Mouse (Mus musculus) heart, postnatal 25 days (tissue): ENCODE measurements around the gene Pdzd11. TPM values are rescaled to one million over a fixed set of nuclear protein-coding genes. Genes with fewer than 3 reads are reported as not detected.

Experiments
- DNase-seq: peaks from one replicate; pipeline ENCODE4 v3.0.0; 2022; ENCODE audit warnings: low spot score
- intact Hi-C: fragments of 180-260 bp; cut with DNase I; formaldehyde crosslinking; loops from one replicate; pipeline ENCODE4 v1.15.1; 2025
- total RNA-seq, 2 experiments: library from RNA; stranded (reverse); gene quantifications; 2 replicates each; pipeline ENCODE4 v1.2.3; 2021

Pdzd11 gene
- total RNA-seq, result 10 to 100 TPM; 25.9 to 27.1 TPM

DNA sequence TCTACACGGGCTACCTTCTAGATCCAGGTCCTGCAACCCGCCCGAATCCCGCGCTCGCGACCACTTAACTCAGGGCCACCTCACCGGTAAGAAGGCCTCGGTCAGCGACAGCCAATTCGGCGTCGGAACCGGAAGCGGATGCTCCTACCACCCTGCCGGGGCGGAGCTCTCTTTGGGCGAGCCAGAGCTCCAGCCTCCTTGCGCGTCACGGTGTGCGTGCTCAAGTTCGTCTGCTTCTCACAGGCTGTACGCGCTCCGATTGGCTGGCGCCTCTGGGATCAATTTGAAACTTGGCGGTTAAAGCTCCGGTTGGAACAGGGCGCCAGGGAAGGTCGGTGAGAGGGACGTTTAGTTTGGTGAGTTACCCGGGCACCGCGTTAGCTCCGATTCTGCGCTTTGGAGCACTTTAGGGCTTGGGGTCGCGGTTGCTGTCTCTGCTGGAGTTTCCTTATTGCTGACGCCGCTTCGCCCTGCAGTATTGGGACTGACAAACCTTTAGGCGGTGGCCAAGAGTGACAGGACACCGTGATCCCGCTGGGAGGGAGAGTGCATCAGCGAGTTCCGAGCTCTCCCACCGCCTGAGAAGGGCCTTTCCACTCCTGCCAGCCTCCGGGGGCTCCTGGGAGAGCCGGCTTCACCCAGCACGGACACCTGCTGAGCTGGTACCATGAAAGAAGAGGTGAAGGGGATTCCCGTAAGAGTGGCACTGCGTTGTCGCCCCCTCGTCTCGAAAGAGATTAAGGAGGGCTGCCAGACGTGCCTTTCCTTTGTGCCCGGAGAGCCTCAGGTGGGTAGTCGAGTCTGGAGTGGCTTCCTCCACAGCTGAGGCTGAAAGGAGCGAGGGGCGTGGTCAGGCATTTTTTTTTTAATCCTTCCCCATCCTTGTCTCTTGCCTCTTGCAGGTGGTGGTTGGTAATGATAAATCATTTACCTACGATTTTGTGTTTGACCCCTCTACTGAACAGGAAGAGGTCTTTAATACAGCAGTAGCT is at the start of gene Pdzd11:
Gene Pdzd11 (minus strand): TSS at position 767 of the 992 bp plus-strand sequence.
- intact Hi-C loops, result no loop called here
- DNase-seq, result peak; percentile 86

DNA sequence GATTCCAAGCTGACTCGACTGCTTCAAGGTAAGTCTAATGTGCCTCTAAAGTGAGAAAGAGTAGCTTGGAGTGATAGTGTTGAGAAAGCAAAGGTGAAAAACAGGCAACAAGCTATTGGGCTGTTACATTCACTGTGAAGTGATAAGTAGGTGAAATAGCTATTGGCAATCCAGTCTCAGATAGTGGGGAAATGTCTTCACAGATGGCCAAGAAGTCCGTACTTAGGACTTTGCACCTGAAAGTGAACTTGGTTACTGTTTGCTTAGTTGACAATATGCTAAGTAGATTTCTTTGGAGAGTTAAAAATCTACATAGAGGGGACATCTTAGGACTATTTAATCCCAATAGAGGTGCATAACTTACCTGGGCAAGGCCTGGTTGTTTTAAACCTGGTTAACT is 38.5 kb upstream of the Pdzd11 start:
- DNase-seq, result no peak
- intact Hi-C loops, result no loop called here

DNA sequence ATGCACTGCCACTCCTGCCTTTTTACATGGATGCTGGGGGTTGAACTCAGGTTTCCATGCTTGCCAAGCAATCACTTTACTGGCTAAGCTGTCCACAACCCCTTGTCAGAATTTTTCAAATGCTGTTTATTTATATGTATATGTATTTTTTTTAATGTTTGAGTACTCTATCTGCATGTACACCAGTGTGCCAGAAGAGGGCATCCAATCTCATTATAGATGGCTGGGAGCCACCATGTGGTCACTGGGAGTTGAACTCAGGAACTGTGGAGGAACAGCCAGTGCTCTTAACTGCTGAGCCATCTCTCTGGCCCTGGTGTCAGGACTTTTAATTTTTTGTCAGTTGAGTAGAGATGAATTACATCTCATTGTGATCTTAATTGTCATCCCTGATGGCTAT is 26.5 kb upstream of the Pdzd11 start:
- no peak for DNase-seq

DNA sequence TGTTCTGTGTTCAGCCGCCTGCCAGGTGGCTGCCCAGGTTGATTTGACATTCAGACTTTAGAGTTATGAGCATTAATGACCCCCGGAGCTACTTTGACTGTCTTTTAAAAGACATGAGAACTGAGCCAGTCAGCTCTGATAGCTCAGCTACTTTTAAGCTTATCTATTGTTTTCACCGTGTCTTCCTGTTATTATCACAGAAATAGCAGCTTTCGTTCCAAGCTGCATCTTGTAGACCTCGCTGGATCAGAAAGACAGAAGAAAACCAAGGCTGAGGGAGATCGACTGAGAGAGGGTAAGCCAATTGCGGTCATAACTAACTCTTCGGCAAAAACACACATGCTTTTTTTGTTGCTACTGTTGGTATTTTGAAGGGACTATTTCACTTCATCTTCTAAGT is 12.1 kb upstream of the Pdzd11 start:
- DNase-seq, result no peak
- intact Hi-C loops, result no loop called here

More for the DNA sequence above, 26.5 kb upstream of the Pdzd11 start:
- intact Hi-C loops, result no loop called here

DNA sequence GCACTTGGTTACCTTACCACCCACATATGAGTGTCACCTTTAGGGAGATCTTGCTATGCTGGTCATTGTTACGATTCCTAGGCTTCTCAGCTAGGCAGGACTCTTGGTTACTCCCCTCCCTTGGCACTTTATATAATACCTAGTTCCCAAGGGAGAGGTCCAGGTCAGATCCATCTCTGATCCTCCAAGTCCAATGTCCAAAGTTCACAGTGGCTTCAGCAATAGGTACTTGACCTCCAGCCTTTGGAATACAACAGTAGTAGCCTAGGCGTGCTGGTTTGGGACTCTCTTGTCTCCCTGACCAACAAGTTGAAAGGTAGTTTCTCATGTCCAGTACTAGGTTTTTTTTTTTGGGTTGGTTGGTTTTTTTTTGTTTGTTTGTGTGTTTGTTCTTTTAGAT is 2.7 kb upstream of the Pdzd11 start:
- DNase-seq, result no peak
- intact Hi-C loops, result no loop called here

DNA sequence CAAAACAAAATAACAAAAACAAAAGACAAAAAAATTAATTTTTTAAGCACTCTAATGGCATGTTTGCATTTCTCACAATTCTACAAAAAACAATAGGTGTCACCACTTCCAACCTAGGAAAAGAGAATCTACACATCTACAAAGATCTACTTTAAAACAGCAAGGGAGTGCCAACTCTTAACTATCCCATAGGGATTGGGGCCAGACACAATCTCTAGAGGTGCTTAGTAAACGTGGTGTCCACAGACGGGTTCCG is 894 bp downstream of the Pdzd11 start, which contains the start of gene Kif4:
Gene Kif4 (plus strand): TSS at position 192 of the 256 bp plus-strand sequence.
- DNase-seq, result no peak
- intact Hi-C loops, result no loop called here

DNA sequence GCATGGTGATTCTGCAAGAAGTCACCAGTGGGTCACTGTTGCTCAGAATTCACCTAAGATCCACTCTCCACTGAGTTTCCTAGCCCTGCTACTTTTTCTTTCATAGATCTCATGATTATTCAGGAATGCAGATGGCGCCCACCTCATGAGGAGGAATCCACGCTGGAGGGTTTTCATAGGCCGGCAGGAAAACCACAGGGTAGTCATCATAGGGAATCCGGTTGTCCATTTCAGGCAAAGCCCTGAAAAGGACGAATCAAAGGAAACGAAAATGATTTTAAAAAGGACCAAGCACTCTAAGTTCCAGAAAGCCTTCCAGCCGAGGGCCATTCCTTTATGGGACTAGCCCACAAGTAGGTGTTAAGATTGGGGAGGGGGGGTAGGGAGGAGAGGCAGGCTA is 1.2 kb downstream of the Pdzd11 start:
- intact Hi-C loops, result no loop called here
- DNase-seq, result no peak

DNA sequence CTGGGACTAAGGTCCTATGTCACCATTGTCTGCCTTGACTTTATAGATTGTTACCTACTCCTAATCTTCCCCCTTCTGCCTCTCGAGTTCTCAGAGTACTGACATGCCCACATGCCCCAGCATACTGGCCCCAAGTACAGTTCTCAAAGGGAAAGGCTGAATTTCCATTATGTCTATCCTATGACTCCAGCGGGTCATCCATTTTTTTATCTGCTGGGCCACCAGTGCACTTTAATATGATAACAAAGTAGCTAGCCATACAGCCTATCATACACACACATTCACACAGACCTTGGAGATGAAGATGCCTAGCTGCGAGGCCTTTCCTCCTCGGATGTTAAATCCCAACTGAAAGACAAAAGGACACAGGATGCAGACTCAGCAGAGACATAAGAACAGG is 2.1 kb downstream of the Pdzd11 start:
- DNase-seq, result no peak
- intact Hi-C loops, result no loop called here

DNA sequence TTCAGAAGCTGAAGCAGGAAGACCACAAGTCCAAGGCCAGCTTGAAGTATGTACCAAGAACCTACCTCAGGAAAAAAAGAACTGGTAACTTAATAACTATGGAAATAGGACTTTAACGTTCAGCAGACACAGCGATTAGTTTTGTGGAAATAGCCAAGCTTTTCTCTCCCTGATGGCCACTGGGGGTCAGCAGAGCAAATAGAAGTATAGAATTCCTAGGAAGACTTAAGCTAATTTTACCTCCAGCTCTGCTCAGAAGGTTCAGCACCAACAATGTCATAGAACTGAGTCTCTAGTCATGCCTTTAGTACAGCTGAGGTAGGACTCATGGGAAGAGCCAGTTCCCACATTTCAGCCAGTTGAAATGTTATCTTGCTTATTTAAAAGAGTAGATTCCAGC is 5.0 kb downstream of the Pdzd11 start:
- intact Hi-C loops, result loop anchor here (1.0 kb wide), 1 partner anchor 117 kb away; no protein-coding TSS in a partner anchor
- DNase-seq, result no peak

DNA sequence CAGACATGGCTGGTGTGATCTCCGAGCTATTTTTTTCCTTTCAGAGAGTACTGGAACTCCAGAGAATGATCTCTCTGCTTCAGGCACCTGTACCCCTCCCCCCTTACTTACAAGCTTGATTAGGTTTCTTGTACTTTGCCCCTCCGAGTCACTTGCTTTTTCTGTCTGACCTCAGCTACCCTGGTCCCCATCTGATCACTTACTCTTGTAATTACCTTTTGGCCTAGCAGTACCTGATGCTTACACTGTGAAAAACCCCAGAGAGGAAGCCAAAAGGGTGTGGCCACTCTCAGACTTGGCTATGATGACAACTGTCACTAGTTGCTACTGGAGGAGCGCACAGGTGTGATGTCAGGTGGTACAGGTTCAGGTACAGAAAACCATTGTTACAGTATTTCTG is 7.9 kb downstream of the Pdzd11 start:
- no peak for DNase-seq
- intact Hi-C loops, result no loop called here

DNA sequence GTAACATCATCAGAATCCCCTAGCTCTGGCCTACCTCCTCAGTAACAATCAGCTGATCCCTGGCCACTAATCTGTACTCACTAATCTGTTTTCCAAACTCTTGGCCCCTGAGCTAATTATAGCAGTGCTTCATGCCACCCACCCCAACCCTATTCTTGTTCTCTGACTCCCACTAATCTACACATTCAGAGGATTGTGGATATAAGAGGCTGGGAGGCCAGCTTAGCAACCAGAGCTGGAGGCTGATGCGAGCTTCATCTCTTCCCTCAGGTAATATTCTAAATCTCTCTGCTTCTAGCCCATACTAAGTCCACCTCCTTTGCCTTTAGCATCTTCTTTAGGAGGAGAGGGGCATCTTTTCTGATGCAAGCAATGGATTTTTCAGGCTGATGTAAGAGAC is 21.1 kb downstream of the Pdzd11 start, which contains the start of gene Arr3:
Gene Arr3 (plus strand): TSS at position 184 of the 400 bp plus-strand sequence.
- intact Hi-C loops, result no loop called here
- no peak for DNase-seq

DNA sequence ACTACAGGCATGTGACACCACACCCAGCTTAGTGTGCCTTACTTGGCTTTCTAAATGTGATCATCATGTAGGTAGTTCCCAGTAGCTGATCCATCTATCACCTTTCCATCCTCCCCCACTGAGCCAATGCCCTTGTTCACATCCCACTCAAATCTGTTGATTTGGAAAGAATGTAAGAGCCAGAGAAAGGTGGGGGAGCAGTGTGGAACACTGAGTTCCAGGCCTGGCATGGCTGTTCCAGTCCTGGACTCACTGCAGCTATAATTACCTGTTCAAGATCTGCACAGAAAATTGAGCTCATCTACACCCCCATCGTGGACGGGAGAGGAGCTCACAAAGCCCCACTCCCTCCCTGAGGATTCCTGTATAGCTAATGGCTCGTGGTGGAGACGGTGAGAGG is 26.6 kb downstream of the Pdzd11 start:
- intact Hi-C loops, result no loop called here

DNA sequence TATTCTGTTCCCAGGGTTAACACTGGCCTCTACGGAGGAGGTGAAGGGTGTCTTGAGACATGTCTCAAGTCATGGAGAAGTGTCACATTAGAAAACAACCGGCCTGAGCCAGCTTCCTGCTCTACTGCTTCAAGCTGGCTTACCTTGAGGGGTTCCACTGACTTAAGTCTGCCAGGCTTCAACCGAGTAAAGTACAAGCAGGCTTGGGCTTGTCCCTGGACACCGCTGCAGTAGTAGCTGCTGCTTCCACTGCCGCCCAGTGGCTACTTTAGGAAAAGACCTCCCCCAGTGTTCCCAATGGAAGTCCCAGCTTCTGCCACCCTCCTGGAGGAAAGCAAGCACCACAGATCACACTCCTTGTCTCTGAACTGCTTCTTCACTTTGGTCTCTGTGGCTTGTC is 28.9 kb downstream of the Pdzd11 start:
- intact Hi-C loops, result no loop called here
- DNase-seq, result no peak

More for the DNA sequence above, 26.6 kb downstream of the Pdzd11 start:
- no peak for DNase-seq

DNA sequence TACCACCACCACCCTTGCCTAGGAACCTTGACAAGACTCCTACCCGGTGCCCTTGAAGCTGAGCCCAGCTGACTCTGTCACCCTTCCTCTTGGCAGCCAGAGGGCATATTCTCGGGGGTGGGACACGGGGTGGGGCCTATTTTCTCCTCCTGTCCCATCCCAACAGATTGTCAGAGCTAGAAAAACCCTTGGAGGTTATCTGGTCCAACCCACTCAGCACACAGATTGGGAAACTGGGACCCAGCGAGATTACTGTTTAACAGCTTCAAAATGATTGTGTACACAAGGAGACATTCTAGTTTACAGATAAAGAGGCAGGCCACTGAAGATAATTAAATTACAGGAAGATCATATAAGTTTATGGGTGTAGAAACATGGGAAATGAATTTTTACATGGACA is 31.6 kb downstream of the Pdzd11 start, which contains the start of gene P2ry4:
Gene P2ry4 (minus strand): TSS at position 79 of the 400 bp plus-strand sequence.
- DNase-seq, result no peak
- intact Hi-C loops, result no loop called here

Other genes starting within 250 kb of the Pdzd11 start
- gene Otud6a, start 197.6 kb downstream of the Pdzd11 start, total RNA-seq, result not detected
- gene Awat2, start 183.9 kb downstream of the Pdzd11 start, total RNA-seq, result not detected
- gene Igbp1, start 132.3 kb downstream of the Pdzd11 start, total RNA-seq, result 10 to 100 TPM; 37.5 to 39.7 TPM
- not detected for gene Dgat2l6, start 101.7 kb downstream of the Pdzd11 start, total RNA-seq
- gene Awat1, start 54.3 kb downstream of the Pdzd11 start, total RNA-seq, result not detected
- gene P2ry4, start 31.7 kb downstream of the Pdzd11 start, total RNA-seq, result not detected
- not detected for gene Arr3, start 21.1 kb downstream of the Pdzd11 start, total RNA-seq
- under 1 TPM; 0.55 to 0.59 TPM for gene Kif4, start 831 bp downstream of the Pdzd11 start, total RNA-seq
- gene Gdpd2, start 103.3 kb upstream of the Pdzd11 start, total RNA-seq, result not detected
- gene Dlg3, start 141.2 kb upstream of the Pdzd11 start, total RNA-seq, result 1 to 10 TPM; 3.2 to 3.4 TPM